Mouse (Mus musculus) CH12.LX (cell line): ENCODE data around the gene Nom1. TPM values are rescaled to one million over a fixed set of nuclear protein-coding genes. Genes with fewer than 3 reads are reported as not detected.

Source experiments
- DNase-seq: peaks from one replicate; pipeline ENCODE4 v3.0.0-alpha.2; 2013; ENCODE audit errors: extremely low read depth
- H3K27ac ChIP-seq: 2 replicates; pipeline ENCODE4 v1.5.1; 2012; ENCODE audit warnings: low read depth, mild to moderate bottlenecking, control low read depth, moderate library complexity; ENCODE audit not compliant: insufficient read depth
- H3K27me3 ChIP-seq: replicated peaks from 2 replicates; pipeline ENCODE3; 2012; ENCODE audit warnings: inconsistent platforms
- H3K36me3 ChIP-seq, 2 experiments: replicated peaks in 1 of 2; 2 replicates each; pipeline versions ENCODE3 to v1.6.1; 2012; ENCODE audit warnings: inconsistent platforms in 1 of 2, low read length in 1 of 2, mild to moderate bottlenecking in 1 of 2, mixed read lengths in 1 of 2, moderate library complexity in 1 of 2; ENCODE audit not compliant: control insufficient read depth in 1 of 2, insufficient read depth in 1 of 2
- H3K4me1 ChIP-seq, 2 experiments: 2 replicates each; pipeline ENCODE4 v1.6.1; 2012; ENCODE audit warnings: inconsistent platforms in 1 of 2, moderate library complexity in 1 of 2; ENCODE audit not compliant: insufficient read depth in 2 of 2, control insufficient read depth in 1 of 2
- H3K4me2 ChIP-seq: 2 replicates; pipeline ENCODE4 v1.6.1; 2012; ENCODE audit warnings: low read depth, mild to moderate bottlenecking, control low read depth; ENCODE audit not compliant: poor library complexity, insufficient read depth, severe bottlenecking
- H3K4me3 ChIP-seq, 3 experiments: fragments of 150-350 bp in 1 of 3; sonication (generic) in 1 of 3; replicated peaks in 1 of 3; 2 replicates each; pipeline versions ENCODE3 to v1.5.1; 2011 to 2012; ENCODE audit warnings: low read depth in 2 of 3, low read length in 2 of 3, mild to moderate bottlenecking in 2 of 3, moderate library complexity in 2 of 3, control low read depth in 1 of 3, improper control_type of control experiment in 1 of 3, inconsistent platforms in 1 of 3, mixed read lengths in 1 of 3; ENCODE audit not compliant: poor library complexity in 1 of 3
- H3K79me2 ChIP-seq: replicated peaks from 2 replicates; pipeline ENCODE4 v1.6.1; 2012; ENCODE audit warnings: mild to moderate bottlenecking, moderate library complexity; ENCODE audit not compliant: control insufficient read depth, poor library complexity, insufficient read depth, severe bottlenecking; ENCODE audit errors: extremely low read depth
- H3K9ac ChIP-seq: 2 replicates; pipeline ENCODE4 v1.6.1; 2012; ENCODE audit warnings: low read depth, mild to moderate bottlenecking, control low read depth, moderate library complexity; ENCODE audit not compliant: insufficient read depth
- H3K9me3 ChIP-seq: replicated peaks from 2 replicates; pipeline ENCODE3; 2012; ENCODE audit warnings: low read length, inconsistent platforms, mixed read lengths
- BHLHE40 ChIP-seq: IDR thresholded peaks from 2 replicates; pipeline ENCODE4 v1.6.1; 2011; ENCODE audit warnings: mild to moderate bottlenecking, low read depth, low read length, improper control_type of control experiment
- CHD2 ChIP-seq: IDR thresholded peaks from 2 replicates; pipeline ENCODE4 v1.6.1; 2011; ENCODE audit warnings: low read length, improper control_type of control experiment
- CTCF ChIP-seq, 2 experiments: IDR thresholded peaks in 1 of 2; conservative IDR thresholded peaks in 1 of 2; 2 replicates each; pipeline ENCODE4 v1.5.1; 2011 to 2012; ENCODE audit warnings: low read depth in 2 of 2, low read length in 2 of 2, improper control_type of control experiment in 1 of 2, inconsistent platforms in 1 of 2, mild to moderate bottlenecking in 1 of 2, moderate library complexity in 1 of 2
- E2F4 ChIP-seq: IDR thresholded peaks from 2 replicates; pipeline ENCODE4 v1.6.1; 2011; ENCODE audit warnings: low read depth, low read length, improper control_type of control experiment; ENCODE audit not compliant: insufficient replicate concordance
- ELF1 ChIP-seq: IDR thresholded peaks from 2 replicates; pipeline ENCODE4 v1.6.1; 2014; ENCODE audit warnings: low read depth, mild to moderate bottlenecking, inconsistent platforms, low read length, improper control_type of control experiment
- JUN ChIP-seq: IDR thresholded peaks from 2 replicates; pipeline ENCODE4 v1.6.1; 2011; ENCODE audit warnings: low read depth, mild to moderate bottlenecking, low read length, improper control_type of control experiment, moderate library complexity; ENCODE audit not compliant: insufficient read depth
- JUND ChIP-seq: conservative IDR thresholded peaks from 2 replicates; pipeline ENCODE4 v1.6.1; 2011; ENCODE audit warnings: low read depth, low read length, improper control_type of control experiment
- NELFE ChIP-seq: IDR thresholded peaks from 2 replicates; pipeline ENCODE4 v1.6.1; 2011; ENCODE audit warnings: low read depth, low read length, improper control_type of control experiment
- NRF1 ChIP-seq: IDR thresholded peaks from 2 replicates; pipeline ENCODE4 v1.6.1; 2014; ENCODE audit warnings: low read depth, mild to moderate bottlenecking, inconsistent platforms, low read length, improper control_type of control experiment, moderate library complexity
- PAX5 ChIP-seq: IDR thresholded peaks from 2 replicates; pipeline ENCODE4 v1.6.1; 2012; ENCODE audit warnings: low read length, inconsistent platforms, mixed read lengths
- RCOR1 ChIP-seq: conservative IDR thresholded peaks from 2 replicates; pipeline ENCODE4 v1.6.1; 2012; ENCODE audit warnings: low read depth, mild to moderate bottlenecking, inconsistent platforms, low read length, improper control_type of control experiment
- SIN3A ChIP-seq: IDR thresholded peaks from 2 replicates; pipeline ENCODE4 v1.6.1; 2012; ENCODE audit warnings: low read length, improper control_type of control experiment, inconsistent platforms
- SMC3 ChIP-seq: IDR thresholded peaks from 2 replicates; pipeline ENCODE4 v1.6.1; 2011; ENCODE audit warnings: low read depth, low read length, improper control_type of control experiment
- TBP ChIP-seq: conservative IDR thresholded peaks from 2 replicates; pipeline ENCODE4 v1.6.1; 2011; ENCODE audit warnings: low read depth, low read length, improper control_type of control experiment
- UBTF ChIP-seq: IDR thresholded peaks from 2 replicates; pipeline ENCODE4 v1.6.1; 2012; ENCODE audit warnings: low read depth, mild to moderate bottlenecking, inconsistent platforms, low read length, improper control_type of control experiment, moderate library complexity
- USF1 ChIP-seq: IDR thresholded peaks from 2 replicates; pipeline ENCODE4 v1.6.1; 2014; ENCODE audit warnings: low read depth, mild to moderate bottlenecking, inconsistent platforms, low read length, improper control_type of control experiment
- ZC3H11A ChIP-seq: IDR thresholded peaks from 2 replicates; pipeline ENCODE4 v1.6.1; 2012; ENCODE audit warnings: low read depth, mild to moderate bottlenecking, inconsistent platforms, low read length, improper control_type of control experiment
- dilution Hi-C: fragments of 300-500 bp; cut with MboI; formaldehyde crosslinking; loops from 2 replicates; pipeline ENCODE4 v1.14.3; 2020; ENCODE audit warnings: low sequenced_read_pairs; ENCODE audit not compliant: extremely low pct_unique_long_range_greater_than_20kb, extremely low pct_ligation_motif_present
- in situ Hi-C: fragments of 300-500 bp; cut with MboI; formaldehyde crosslinking; loops from 3 replicates; pipeline ENCODE4 v1.14.3; 2019; ENCODE audit warnings: low sequenced_read_pairs, low pct_ligation_motif_present, low pct_unique_long_range_greater_than_20kb, mixed read lengths
- polyA plus RNA-seq: library from polyadenylated mRNA; unstranded; fragments of >175 nt; gene quantifications from 2 replicates; pipeline ENCODE4 v1.2.1, GENCODE M21; 2012; ENCODE audit warnings: low read depth; ENCODE audit not compliant: insufficient read length
- total RNA-seq, 2 experiments: library from RNA; depleted of rRNA; stranded (reverse); fragments of 300-350 nt in 1 of 2; fragments of >200 nt in 1 of 2; gene quantifications; 2 replicates each; pipeline ENCODE4 v1.2.3; 2012 to 2014

Nom1 gene
- total and polyA plus RNA-seq, 3 experiments: 23.7 to 30.6 (median 28.6) TPM

- in situ Hi-C loops: no loop called here
These were observed 52.9 kb downstream of the Nom1 start for GRCm38 (mm10) chr5:29487321-29487720.

GRCm38 (mm10) chr5:29507013-29507412 lies 72.5 kb downstream of the Nom1 start:
- Histone ChIP-seq H3K4me3 (no peak overlapping the region), H3K36me3 (no peaks in the 10 kb centered on the region), H3K4me1 (no peaks in the 10 kb centered on the region), H3K9ac (no peak overlapping the region), H3K27me3 (no peaks in the 10 kb centered on the region), H3K79me2 (no peaks in the 10 kb centered on the region), H3K9me3 (no peaks in the 10 kb centered on the region), H3K4me2 (no peak overlapping the region), H3K27ac (no peak overlapping the region)
- no peak for TF ChIP-seq UBTF
- no peak for TF ChIP-seq JUN
- no peak for TF ChIP-seq JUND
- TF ChIP-seq USF1: no peak
- TF ChIP-seq CTCF (conservative IDR thresholded peaks at IDR 0.05 in 1 of 2, IDR thresholded peaks at IDR 0.05 in 1 of 2; ENCODE audit: low read depth in 2 of 2, low read length in 2 of 2): no peak
- TF ChIP-seq RCOR1: no peak
- no peak for TF ChIP-seq ELF1
- no peak for TF ChIP-seq NRF1
- TF ChIP-seq E2F4: no peak
- TF ChIP-seq SIN3A: no peak
- no peak for TF ChIP-seq TBP
- TF ChIP-seq BHLHE40: no peak
- no peak for DNase-seq
- in situ Hi-C loops: no loop called here
- dilution Hi-C loops: no loop called here

More at GRCm38 (mm10) chr5:29487321-29487720, 52.9 kb downstream of the Nom1 start:
- H3K27me3 ChIP-seq: no peaks in the 10 kb centered on the region
- H3K4me2 ChIP-seq: no peak overlapping the region
- H3K9me3 ChIP-seq: no peaks in the 10 kb centered on the region
- H3K36me3 ChIP-seq: no peaks in the 10 kb centered on the region
- no peak overlapping the region for H3K4me3 ChIP-seq
- no peak for DNase-seq
- no peak overlapping the region for H3K27ac ChIP-seq
- no peak overlapping the region for H3K9ac ChIP-seq
- no peaks in the 10 kb centered on the region for H3K79me2 ChIP-seq
- dilution Hi-C loops: no loop called here
- peaks cover 12 to 60% of the 10 kb centered on the region in 2 experiments for H3K4me1 ChIP-seq
- TF ChIP-seq JUND (no peak), SMC3 (no peak), NELFE (no peak), PAX5 (no peak), CTCF (conservative IDR thresholded peaks at IDR 0.05 in 1 of 2, IDR thresholded peaks at IDR 0.05 in 1 of 2; ENCODE audit: low read depth in 2 of 2, low read length in 2 of 2) (no peak), CHD2 (no peak), ZC3H11A (no peak)

Other genes with a start within 250 kb of the Nom1 start
- not detected in 2 replicates for gene Rnf32, start 238.7 kb upstream of the Nom1 start, total RNA-seq (2012; rRNA removed)
- 0.11 TPM in 1 of 2 replicates, not detected in the other for gene Rnf32, start 238.7 kb upstream of the Nom1 start, total RNA-seq (2014; rRNA removed)
- not detected in 2 replicates for gene Rnf32, start 238.7 kb upstream of the Nom1 start, polyA plus RNA-seq
- not detected in 2 replicates for gene Lmbr1, start 56.3 kb upstream of the Nom1 start, total RNA-seq (2012; rRNA removed)
- not detected in 2 replicates for gene Lmbr1, start 56.3 kb upstream of the Nom1 start, total RNA-seq (2014; rRNA removed)
- not detected in 2 replicates for gene Lmbr1, start 56.3 kb upstream of the Nom1 start, polyA plus RNA-seq
- 0.21 TPM in 1 of 2 replicates, not detected in the other for gene Mnx1, start 43.8 kb downstream of the Nom1 start, total RNA-seq (2012; rRNA removed)
- gene Mnx1, start 43.8 kb downstream of the Nom1 start, total RNA-seq (2014; rRNA removed): not detected in 2 replicates
- 0.11 TPM in 1 of 2 replicates, not detected in the other for gene Mnx1, start 43.8 kb downstream of the Nom1 start, polyA plus RNA-seq
- 18.4 and 21.8 TPM in 2 replicates for gene Ube3c, start 134.6 kb downstream of the Nom1 start, total RNA-seq (2012; rRNA removed)
- gene Ube3c, start 134.6 kb downstream of the Nom1 start, total RNA-seq (2014; rRNA removed): 24.6 and 25.4 TPM in 2 replicates
- 21.2 and 23.7 TPM in 2 replicates for gene Ube3c, start 134.6 kb downstream of the Nom1 start, polyA plus RNA-seq